Mouse (Mus musculus): ENCODE data around the gene Tcirg1.

The Tcirg1 gene

GRCm38 (mm10) chr19:3906795-3907786 is at the start of gene Tcirg1:
Gene Tcirg1, minus strand, starts transcription at chr19:3907133.
- no peak for DNase-seq (ENCODE audit: low read depth)

- no peak for DNase-seq (ENCODE audit: low read depth)
Observed at GRCm38 (mm10) chr19:3955804-3956203, 48.9 kb upstream of the Tcirg1 start.

- DNase-seq (ENCODE audit: low read depth): no peak
Observed at GRCm38 (mm10) chr19:3955033-3955432, 48.1 kb upstream of the Tcirg1 start.

- no peak for DNase-seq (ENCODE audit: low read depth)
Observed at GRCm38 (mm10) chr19:3952099-3952498, 45.2 kb upstream of the Tcirg1 start.

- DNase-seq (ENCODE audit: low read depth): no peak
Observed at GRCm38 (mm10) chr19:3951461-3951860, 44.5 kb upstream of the Tcirg1 start.

GRCm38 (mm10) chr19:3950331-3950730 is 43.4 kb upstream of the Tcirg1 start:
- DNase-seq (ENCODE audit: low read depth): no peak

GRCm38 (mm10) chr19:3948546-3948945 is 41.6 kb upstream of the Tcirg1 start:
- DNase-seq (ENCODE audit: low read depth): no peak

GRCm38 (mm10) chr19:3947813-3948212 is 40.9 kb upstream of the Tcirg1 start:
- DNase-seq (ENCODE audit: low read depth): no peak

GRCm38 (mm10) chr19:3946715-3947114 is 39.8 kb upstream of the Tcirg1 start:
- DNase-seq (ENCODE audit: low read depth): peak; percentile 65

- DNase-seq (ENCODE audit: low read depth): no peak
Observed at GRCm38 (mm10) chr19:3945872-3946564, 39.1 kb upstream of the Tcirg1 start.

GRCm38 (mm10) chr19:3942986-3943735 is 36.2 kb upstream of the Tcirg1 start:
- DNase-seq (ENCODE audit: low read depth): peak; percentile 60

GRCm38 (mm10) chr19:3942315-3942714 is 35.4 kb upstream of the Tcirg1 start:
- DNase-seq (ENCODE audit: low read depth): no peak

GRCm38 (mm10) chr19:3935896-3936850 is 29.2 kb upstream of the Tcirg1 start:
- no peak for DNase-seq (ENCODE audit: low read depth)

- DNase-seq (ENCODE audit: low read depth): no peak
Observed at GRCm38 (mm10) chr19:3935032-3935895, 28.3 kb upstream of the Tcirg1 start, which contains the start of gene Unc93b1. Gene Unc93b1, plus strand, starts transcription at chr19:3935186.

GRCm38 (mm10) chr19:3931716-3932115 is 24.8 kb upstream of the Tcirg1 start:
- DNase-seq (ENCODE audit: low read depth): no peak

- DNase-seq (ENCODE audit: low read depth): no peak
Observed at GRCm38 (mm10) chr19:3930262-3931057, 23.5 kb upstream of the Tcirg1 start.

GRCm38 (mm10) chr19:3929211-3929941 is 22.4 kb upstream of the Tcirg1 start, which contains the start of gene Aldh3b1:
Gene Aldh3b1, minus strand, starts transcription at chr19:3929808.
- no peak for DNase-seq (ENCODE audit: low read depth)

- DNase-seq (ENCODE audit: low read depth): no peak
Observed at GRCm38 (mm10) chr19:3928779-3929178, 21.8 kb upstream of the Tcirg1 start.
